Mouse (Mus musculus) hindbrain, embryonic 11.5 days (tissue): ENCODE results near the gene Mrtfa. TPM values are rescaled to one million over a fixed set of nuclear protein-coding genes. Genes with fewer than 3 reads are reported as not detected.

Experiments used
- ATAC-seq: fragments of 200-750 bp; cut with Nextera tagmentation; 2 replicates; pipeline ENCODE4 v1.8.0; 2017; ENCODE audit warnings: mild to moderate bottlenecking, moderate TSS enrichment, moderate library complexity; ENCODE audit not compliant: low FRiP score
- DNase-seq: peaks from one replicate; pipeline ENCODE4 v3.0.0-alpha.2; 2015; ENCODE audit warnings: low spot score
- H3K27ac ChIP-seq: fragments of 300-500 bp; sonication (generic); 2 replicates; pipeline ENCODE4 v1.5.1; 2014; ENCODE audit warnings: mild to moderate bottlenecking, low read depth, low read length
- H3K27me3 ChIP-seq: fragments of 300-500 bp; sonication (generic); 2 replicates; pipeline ENCODE4 v1.6.1; 2014; ENCODE audit warnings: mild to moderate bottlenecking, low read length, moderate library complexity, mixed read lengths; ENCODE audit not compliant: control insufficient read depth, insufficient read depth
- H3K36me3 ChIP-seq: fragments of 300-500 bp; sonication (generic); 2 replicates; pipeline ENCODE4 v1.6.1; 2014; ENCODE audit warnings: mild to moderate bottlenecking, low read length, moderate library complexity, mixed read lengths; ENCODE audit not compliant: control insufficient read depth, insufficient read depth
- H3K4me1 ChIP-seq: fragments of 300-500 bp; sonication (generic); replicated peaks from 2 replicates; pipeline ENCODE4 v1.6.1; 2014; ENCODE audit warnings: low read length, mixed read lengths; ENCODE audit not compliant: control insufficient read depth, insufficient read depth
- H3K4me2 ChIP-seq: fragments of 300-500 bp; sonication (generic); replicated peaks from 2 replicates; pipeline ENCODE4 v1.6.1; 2014; ENCODE audit warnings: mild to moderate bottlenecking, low read depth, low read length
- H3K4me3 ChIP-seq: fragments of 300-500 bp; sonication (generic); 2 replicates; pipeline ENCODE4 v1.5.1; 2014; ENCODE audit warnings: low read depth, low read length
- H3K9ac ChIP-seq: fragments of 300-500 bp; sonication (generic); 2 replicates; pipeline ENCODE4 v1.6.1; 2014; ENCODE audit warnings: low read depth, low read length
- H3K9me3 ChIP-seq: fragments of 300-500 bp; sonication (generic); 2 replicates; pipeline ENCODE4 v1.6.1; 2016; ENCODE audit warnings: low read length; ENCODE audit not compliant: control insufficient read depth
- WGBS: fragments of 180-500 bp; shearing (Covaris S2); extraction: QIAGEN DNeasy Blood & Tissue Kit; methylation state at CpG from one replicate; pipeline ENCODE4 v1.1.7; 2014; 5-methylcytosine and 5-hydroxymethylcytosine counted together
- polyA plus RNA-seq: library from polyadenylated mRNA; unstranded; fragments of >200 nt; fragmentation: Nextera tagmentation; extraction: Ambion mirVana; gene quantifications from 2 replicates; pipeline ENCODE4 v1.2.1, GENCODE M21; 2014

The Mrtfa gene
- polyA plus RNA-seq, 1 experiment from 2014 or later, result 31.9 TPM

- ATAC-seq (no peak), DNase-seq (no peak)
- H3K4me2 ChIP-seq, result no peak overlapping the region
- no peaks in the 10 kb centered on the region for H3K9me3 ChIP-seq
- H3K36me3 ChIP-seq, result no peaks in the 10 kb centered on the region
- no peaks in the 10 kb centered on the region for H3K27me3 ChIP-seq
- no peak overlapping the region for H3K27ac ChIP-seq
- WGBS, result 80% methylated on average over 6 of the region's 6 CpGs
- H3K9ac ChIP-seq, result no peak overlapping the region
- no peak overlapping the region for H3K4me3 ChIP-seq
- H3K4me1 ChIP-seq, result no peaks in the 10 kb centered on the region
These were observed 194.3 kb downstream of the Mrtfa start for GRCm38 (mm10) chr15:80996090-80996835.

GRCm38 (mm10) chr15:80994959-80995358 lies 195.6 kb downstream of the Mrtfa start:
- ATAC-seq, result no peak
- no peak overlapping the region for H3K4me3 ChIP-seq
- H3K27ac ChIP-seq, result no peak overlapping the region
- WGBS, result 83% methylated on average over 5 of the region's 5 CpGs
- H3K4me2 ChIP-seq, result no peak overlapping the region
- H3K36me3 ChIP-seq, result no peaks in the 10 kb centered on the region
- DNase-seq, result no peak
- no peaks in the 10 kb centered on the region for H3K4me1 ChIP-seq
- no peaks in the 10 kb centered on the region for H3K27me3 ChIP-seq
- no peak overlapping the region for H3K9ac ChIP-seq
- H3K9me3 ChIP-seq, result no peaks in the 10 kb centered on the region

GRCm38 (mm10) chr15:80989712-80990111 lies 200.8 kb downstream of the Mrtfa start:
- Histone ChIP-seq H3K4me1 (no peaks in the 10 kb centered on the region), H3K27me3 (no peaks in the 10 kb centered on the region), H3K9me3 (no peaks in the 10 kb centered on the region), H3K36me3 (no peaks in the 10 kb centered on the region), H3K9ac (no peak overlapping the region), H3K4me2 (no peak overlapping the region), H3K4me3 (no peak overlapping the region), H3K27ac (no peak overlapping the region)
- 65% methylated on average over 3 of the region's 3 CpGs for WGBS
- ATAC-seq, result no peak
- no peak for DNase-seq

GRCm38 (mm10) chr15:80988331-80988730 lies 202.2 kb downstream of the Mrtfa start:
- DNase-seq, result no peak
- H3K4me2 ChIP-seq, result no peak overlapping the region
- no peak overlapping the region for H3K27ac ChIP-seq
- whole genome bisulfite sequencing, result 75% methylated on average over 1 of the region's 1 CpGs
- H3K4me1 ChIP-seq, result no peaks in the 10 kb centered on the region
- no peaks in the 10 kb centered on the region for H3K36me3 ChIP-seq
- ATAC-seq, result no peak
- H3K9me3 ChIP-seq, result no peaks in the 10 kb centered on the region
- no peaks in the 10 kb centered on the region for H3K27me3 ChIP-seq
- no peak overlapping the region for H3K9ac ChIP-seq
- H3K4me3 ChIP-seq, result no peak overlapping the region

GRCm38 (mm10) chr15:80983264-80983663 lies 207.3 kb downstream of the Mrtfa start:
- Histone ChIP-seq H3K36me3 (no peaks in the 10 kb centered on the region), H3K4me1 (no peaks in the 10 kb centered on the region), H3K27me3 (no peaks in the 10 kb centered on the region), H3K4me3 (no peak overlapping the region), H3K4me2 (no peak overlapping the region), H3K27ac (no peak overlapping the region), H3K9ac (no peak overlapping the region), H3K9me3 (no peaks in the 10 kb centered on the region)
- ATAC-seq, result no peak
- WGBS, result 96% methylated on average over 2 of the region's 2 CpGs
- DNase-seq, result no peak

- H3K27me3 ChIP-seq, result no peaks in the 10 kb centered on the region
These were observed 209.4 kb downstream of the Mrtfa start for GRCm38 (mm10) chr15:80981176-80981575.

GRCm38 (mm10) chr15:80979611-80980010 lies 210.9 kb downstream of the Mrtfa start:
- H3K36me3 ChIP-seq, result no peaks in the 10 kb centered on the region
- no peak overlapping the region for H3K27ac ChIP-seq
- H3K27me3 ChIP-seq, result no peaks in the 10 kb centered on the region
- DNase-seq (no peak), ATAC-seq (no peak)
- 86% methylated on average over 4 of the region's 4 CpGs for WGBS
- no peaks in the 10 kb centered on the region for H3K9me3 ChIP-seq
- no peaks in the 10 kb centered on the region for H3K4me1 ChIP-seq
- H3K9ac ChIP-seq, result no peak overlapping the region
- no peak overlapping the region for H3K4me2 ChIP-seq
- H3K4me3 ChIP-seq, result no peak overlapping the region

More at GRCm38 (mm10) chr15:80981176-80981575, 209.4 kb downstream of the Mrtfa start:
- H3K27ac ChIP-seq, result no peak overlapping the region
- H3K4me3 ChIP-seq, result no peak overlapping the region
- no peaks in the 10 kb centered on the region for H3K9me3 ChIP-seq
- no peaks in the 10 kb centered on the region for H3K4me1 ChIP-seq
- no peak overlapping the region for H3K9ac ChIP-seq
- H3K36me3 ChIP-seq, result no peaks in the 10 kb centered on the region
- DNase-seq, result no peak
- no peak overlapping the region for H3K4me2 ChIP-seq
- no peak for ATAC-seq
- 85% methylated on average over 4 of the region's 4 CpGs for WGBS

- Histone ChIP-seq H3K36me3 (no peaks in the 10 kb centered on the region), H3K27ac (no peak within 1 kb of the TSS), H3K4me1 (no peaks in the 10 kb centered on the region), H3K4me3 (peak within 1 kb of the TSS; percentile 88), H3K27me3 (no peaks in the 10 kb centered on the region), H3K4me2 (peak within 1 kb of the TSS; percentile 88), H3K9ac (peak within 1 kb of the TSS; percentile 62; the same call in 1 of the 2 replicates), H3K9me3 (no peaks in the 10 kb centered on the region)
- DNase-seq (peak; percentile 92), ATAC-seq (peak; percentile 87)
- WGBS, result under 1% methylated on average over 66 of the region's 67 CpGs
These were observed 212.8 kb downstream of the Mrtfa start, which contains the start of gene Sgsm3 for GRCm38 (mm10) chr15:80977620-80978334. Gene Sgsm3 (plus strand): TSS chr15:80977765.

- Histone ChIP-seq H3K4me2 (no peak overlapping the region), H3K36me3 (no peaks in the 10 kb centered on the region), H3K4me3 (no peak overlapping the region), H3K27ac (no peak overlapping the region), H3K9me3 (no peaks in the 10 kb centered on the region), H3K27me3 (no peaks in the 10 kb centered on the region), H3K9ac (no peak overlapping the region), H3K4me1 (no peaks in the 10 kb centered on the region)
- WGBS, result 85% methylated on average over 3 of the region's 3 CpGs
- ATAC-seq (no peak), DNase-seq (no peak)
These were observed 214.9 kb downstream of the Mrtfa start for GRCm38 (mm10) chr15:80975666-80976065.
